Mouse (Mus musculus) thymus, postnatal 10 days (tissue): ENCODE measurements around the gene Hoxa13.

Source experiments
- DNase-seq, 2 experiments: peaks; one replicate each; pipeline ENCODE4 v3.0.0; 2021; ENCODE audit warnings: low spot score in 2 of 2

The Hoxa13 gene

DNA sequence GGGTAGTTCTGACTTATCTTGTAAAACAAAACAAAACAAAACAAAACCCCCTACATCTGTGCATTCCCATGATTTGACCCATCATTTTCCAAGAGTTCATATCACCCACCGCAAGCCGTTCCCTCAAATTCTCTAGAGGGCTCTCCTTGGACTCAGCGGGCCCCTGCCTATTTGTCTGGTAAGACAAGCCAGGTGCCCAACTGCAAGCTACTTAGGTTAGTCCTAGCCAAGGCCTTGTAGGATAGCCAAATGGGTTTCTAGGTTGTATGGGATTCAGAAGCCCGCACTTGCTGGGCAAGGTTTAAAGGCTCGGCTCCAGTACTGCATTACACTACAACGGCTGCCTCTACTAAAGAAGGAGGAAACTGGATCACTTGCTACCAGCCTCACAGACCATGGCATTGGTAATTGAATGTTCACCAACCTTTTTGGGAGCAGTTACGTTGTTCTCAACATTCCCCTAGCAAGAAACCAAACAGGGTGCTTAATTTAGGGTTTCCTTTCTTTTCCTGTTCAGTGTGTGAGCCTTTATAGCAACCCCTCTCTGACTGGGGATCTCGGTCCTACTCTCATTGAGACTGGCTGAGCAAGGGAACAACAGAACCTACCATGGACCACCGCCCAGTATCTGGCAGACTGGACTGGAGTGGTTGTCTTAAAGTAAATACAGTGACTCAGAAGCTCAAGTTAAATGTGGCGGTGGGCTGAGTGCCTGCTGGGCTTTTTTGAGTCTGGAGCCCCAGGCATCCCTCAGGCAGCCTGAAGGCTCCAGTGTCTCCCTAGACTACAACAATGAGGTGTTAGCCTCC lies 23.1 kb downstream of the Hoxa13 start:
- no peak for DNase-seq

DNA sequence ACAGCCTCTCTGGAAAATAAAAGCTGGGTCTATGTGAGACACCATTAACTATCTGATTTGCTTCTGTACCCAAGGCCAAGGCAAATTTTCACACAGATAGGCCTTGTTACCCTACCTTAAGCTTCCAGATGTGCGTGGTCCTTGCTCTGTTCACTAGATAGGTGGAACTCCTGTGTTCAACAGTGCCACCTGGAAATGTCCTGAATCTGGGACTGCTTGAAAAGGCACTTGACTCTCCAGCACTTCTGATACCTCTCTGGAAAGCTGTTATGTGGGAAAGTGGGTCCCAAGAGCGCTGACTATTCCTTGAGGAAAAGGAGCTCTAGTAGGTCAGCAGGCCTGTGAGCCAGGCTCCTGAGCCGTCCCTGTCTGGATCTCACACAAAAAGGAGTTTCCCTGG lies 23.9 kb downstream of the Hoxa13 start:
- no peak for DNase-seq

DNA sequence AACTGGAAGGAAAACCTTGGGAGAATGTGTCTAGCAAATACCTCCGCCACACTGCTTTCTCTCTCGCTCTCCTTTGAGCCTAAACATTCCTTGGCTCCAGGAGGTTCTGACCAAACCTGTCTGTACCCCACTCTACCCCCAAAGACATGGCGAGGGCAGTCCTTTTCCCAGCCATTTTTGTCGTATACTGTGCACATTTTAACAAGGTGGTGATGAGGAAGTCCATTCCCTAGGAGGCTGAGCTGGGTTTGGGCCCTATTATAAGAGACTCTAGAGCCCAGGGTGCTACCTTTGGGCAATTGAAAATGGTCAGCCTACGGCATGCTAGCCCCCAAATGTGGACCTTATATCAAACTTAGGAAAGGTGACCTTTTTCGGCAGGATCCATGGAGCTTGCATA lies 24.8 kb downstream of the Hoxa13 start:
- no peak for DNase-seq

DNA sequence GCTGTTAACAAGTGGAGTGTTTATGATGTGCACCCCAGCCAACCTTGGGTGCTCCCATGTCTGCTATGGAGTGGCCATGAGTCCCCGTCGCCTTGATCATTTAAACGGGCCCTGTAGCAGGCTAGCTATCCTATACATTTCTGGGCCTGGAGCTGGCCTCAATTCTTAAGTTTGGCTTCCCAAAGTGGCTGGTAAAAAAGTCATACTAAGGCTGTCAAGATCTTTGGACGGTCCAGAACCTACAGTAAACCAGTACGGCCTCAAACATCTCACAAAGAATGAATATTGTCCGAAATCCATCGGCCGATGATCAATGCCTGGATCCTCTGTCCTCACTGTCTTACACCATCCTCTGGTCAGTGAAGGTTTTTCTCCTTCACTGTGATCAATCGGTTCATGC lies 25.4 kb downstream of the Hoxa13 start:
- no peak for DNase-seq

DNA sequence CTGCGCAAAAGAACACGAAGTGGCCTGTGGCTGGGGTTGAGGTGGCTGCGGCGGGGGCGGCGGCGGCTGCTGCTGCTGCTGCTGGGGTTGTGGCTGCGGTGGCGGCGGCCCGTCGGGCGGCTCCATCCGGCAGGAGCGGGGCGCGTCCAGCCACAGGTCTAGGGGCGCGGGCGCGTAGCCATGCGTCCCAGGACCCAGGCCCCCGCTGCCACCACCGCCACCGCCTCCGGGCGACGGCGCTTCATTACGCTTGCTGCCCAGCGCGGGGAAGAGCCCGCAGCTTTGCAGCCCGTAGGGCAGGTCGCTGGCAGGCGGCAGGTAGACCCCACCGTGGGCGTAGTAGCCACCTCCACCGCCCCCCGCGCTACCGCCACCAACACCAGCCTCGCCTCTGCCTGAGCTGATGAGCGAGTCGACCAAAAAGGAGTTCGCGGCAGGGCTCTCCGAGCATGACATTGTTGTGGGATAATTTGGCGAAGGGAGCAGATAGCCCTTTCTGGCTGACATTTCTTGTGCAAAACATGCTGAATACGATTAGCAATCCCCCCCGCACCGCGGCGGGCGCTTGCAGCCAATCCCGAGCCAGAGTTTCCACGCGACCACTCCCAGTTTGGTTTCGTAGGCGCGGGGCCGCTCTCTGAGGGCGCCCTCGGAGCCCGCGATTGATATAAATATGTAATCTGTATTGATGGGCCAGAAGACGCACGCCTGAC lies 26.1 kb downstream of the Hoxa13 start:
- DNase-seq = no peak

DNA sequence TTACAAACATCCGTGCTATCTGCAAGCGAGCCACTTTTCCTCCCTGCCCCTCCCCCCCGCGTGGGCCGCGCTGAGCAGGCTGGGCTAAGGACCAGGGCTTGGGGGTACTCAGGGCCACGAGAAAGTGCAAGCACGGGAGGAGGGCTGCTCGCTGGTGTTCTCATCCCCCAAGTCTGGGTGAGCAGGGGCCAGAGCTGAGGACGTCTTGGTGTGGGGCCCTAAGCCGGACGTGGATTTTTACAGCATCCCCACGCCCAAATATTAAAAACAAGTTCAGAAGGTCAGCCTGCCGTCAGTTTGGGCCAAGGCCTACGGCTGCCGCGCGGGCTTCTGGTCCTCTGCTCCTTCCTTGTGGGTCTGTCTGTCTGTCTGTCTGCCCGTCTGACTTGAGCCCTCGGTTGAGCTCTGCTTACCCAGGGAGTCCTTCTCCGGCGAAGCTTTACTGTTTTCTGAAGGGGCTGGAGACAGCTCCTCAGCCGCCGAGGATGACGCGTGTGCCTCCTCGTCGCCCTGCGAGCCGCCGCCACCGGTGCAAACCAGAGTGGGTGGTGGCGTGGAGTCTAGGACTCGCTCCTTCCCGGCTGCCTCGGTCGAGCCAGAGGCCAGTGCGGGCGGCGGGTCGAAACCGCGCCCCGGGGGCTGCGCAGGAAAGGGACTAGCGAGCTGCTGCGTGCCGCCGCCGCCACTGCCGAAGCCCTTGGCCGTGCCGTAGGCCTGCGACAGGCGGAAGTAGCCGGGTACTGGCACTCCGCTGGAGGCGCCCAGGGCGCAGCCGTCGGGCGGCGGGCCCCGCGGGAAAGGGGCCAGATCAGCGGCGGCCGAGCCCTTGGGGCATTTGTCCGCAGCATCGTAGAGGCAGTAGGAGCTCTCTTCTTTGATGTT lies 26.9 kb downstream of the Hoxa13 start:
- DNase-seq = no peak

DNA sequence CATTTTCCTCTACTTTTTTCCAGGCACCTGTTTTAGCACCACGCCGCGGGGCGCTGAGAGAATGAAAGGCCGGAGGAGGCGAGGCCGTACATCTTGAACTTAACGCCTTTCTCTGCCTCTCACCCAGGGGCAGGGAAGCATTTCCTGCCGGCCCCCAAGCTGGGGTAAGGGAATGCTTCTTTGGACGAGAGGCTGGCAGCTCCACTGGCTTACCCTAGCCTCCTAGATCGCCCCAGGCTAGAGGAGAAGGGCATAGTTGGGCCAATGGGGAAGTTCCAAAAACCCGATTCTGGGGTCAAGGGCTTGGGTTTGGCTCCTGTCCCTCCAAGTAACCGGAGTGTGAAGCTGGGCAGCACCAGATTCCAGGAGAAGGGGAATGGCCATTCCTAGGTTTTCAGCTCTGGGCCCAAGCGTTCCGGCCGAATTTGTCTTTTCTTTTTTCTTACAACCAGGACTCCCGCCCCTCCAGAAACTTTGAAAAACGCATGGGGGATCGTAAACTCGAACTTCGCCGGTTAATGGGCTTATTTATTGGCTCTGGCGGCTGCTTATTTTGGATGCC lies 27.6 kb downstream of the Hoxa13 start:
- no peak for DNase-seq

DNA sequence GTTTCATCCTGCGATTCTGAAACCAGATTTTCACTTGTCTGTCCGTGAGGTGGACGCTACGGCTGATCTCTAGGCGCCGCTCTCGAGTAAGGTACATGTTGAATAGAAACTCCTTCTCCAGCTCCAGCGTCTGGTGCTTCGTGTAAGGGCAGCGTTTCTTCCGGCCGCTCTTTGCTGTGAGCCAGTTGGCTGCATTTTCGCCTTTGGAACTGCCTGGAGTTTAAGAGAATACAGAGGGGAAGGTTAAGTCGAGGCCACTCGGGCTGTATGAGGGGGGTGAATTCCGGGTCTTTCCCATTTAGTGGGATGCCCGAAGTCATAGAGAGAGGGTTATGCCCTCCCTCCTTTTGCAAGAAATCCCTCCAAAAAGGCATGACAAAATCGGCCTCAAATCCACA lies 28.1 kb downstream of the Hoxa13 start:
- no peak for DNase-seq

DNA sequence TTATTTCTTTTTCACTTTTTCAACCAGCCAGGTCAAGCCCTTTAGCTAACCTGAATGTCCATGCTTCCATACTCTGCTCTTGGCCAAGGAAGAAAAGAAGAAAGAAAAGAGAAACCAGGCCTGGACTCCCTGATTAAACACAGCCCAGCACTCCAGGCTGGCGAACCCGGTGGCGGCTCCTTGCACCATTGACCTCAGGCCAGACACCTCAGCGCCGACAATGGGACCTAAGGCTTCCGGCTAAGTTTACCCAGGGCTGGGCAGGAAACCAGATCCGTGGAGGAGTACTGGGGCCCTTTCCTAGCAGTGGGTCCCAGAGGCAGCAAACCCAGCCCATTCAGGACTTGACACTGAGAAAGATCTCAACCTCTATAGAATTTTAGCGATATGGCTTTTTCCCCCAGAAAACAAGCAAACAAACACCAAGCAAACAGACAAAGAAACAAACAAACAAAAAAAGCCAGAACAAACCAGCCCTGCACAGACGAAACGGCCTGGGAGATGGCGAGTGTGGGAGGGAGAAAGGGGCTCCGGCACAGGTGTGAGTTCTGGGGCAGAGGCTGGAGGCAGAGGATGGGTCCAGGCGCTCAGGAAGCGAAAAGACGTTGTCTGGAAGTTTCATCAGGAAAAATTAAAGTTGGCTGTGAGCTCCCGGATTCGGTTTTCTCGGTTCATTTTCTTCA lies 28.7 kb downstream of the Hoxa13 start:
- DNase-seq = no peak

DNA sequence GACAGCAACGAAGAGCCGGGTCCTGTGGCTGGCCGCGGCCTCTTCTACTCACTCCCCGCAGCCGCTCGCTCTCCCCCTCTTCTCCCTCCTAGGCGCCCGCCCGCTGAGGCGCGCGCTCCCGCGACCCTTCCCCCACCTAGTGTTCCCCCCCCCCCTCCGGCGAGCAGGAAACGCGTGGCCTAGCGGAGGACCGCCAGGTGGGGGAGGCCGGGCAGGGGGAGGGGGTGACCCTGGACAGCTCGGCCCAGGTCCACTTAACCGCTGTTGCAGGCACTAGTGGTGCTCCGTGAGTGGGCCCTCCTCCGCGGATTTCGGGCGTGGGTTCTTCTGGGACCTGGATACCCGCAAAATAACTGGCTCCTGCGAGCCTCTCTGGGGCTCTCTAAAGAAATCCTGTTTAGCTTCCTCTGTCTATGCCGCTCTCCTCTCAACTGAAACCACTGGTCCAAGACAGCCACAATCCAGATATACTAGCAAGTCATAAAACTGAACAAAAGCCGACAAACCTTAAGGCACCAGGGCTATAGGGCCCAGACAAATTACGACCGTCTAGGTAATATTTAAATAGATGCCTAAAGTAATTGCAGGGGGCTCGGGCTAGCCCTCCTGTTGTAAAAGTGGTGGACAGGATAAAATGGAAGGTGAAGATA lies 30.0 kb downstream of the Hoxa13 start, which contains the start of gene Hoxa9:
Gene Hoxa9 (minus strand): TSS at position 574 of the 650 bp plus-strand sequence.
- no peak for DNase-seq

DNA sequence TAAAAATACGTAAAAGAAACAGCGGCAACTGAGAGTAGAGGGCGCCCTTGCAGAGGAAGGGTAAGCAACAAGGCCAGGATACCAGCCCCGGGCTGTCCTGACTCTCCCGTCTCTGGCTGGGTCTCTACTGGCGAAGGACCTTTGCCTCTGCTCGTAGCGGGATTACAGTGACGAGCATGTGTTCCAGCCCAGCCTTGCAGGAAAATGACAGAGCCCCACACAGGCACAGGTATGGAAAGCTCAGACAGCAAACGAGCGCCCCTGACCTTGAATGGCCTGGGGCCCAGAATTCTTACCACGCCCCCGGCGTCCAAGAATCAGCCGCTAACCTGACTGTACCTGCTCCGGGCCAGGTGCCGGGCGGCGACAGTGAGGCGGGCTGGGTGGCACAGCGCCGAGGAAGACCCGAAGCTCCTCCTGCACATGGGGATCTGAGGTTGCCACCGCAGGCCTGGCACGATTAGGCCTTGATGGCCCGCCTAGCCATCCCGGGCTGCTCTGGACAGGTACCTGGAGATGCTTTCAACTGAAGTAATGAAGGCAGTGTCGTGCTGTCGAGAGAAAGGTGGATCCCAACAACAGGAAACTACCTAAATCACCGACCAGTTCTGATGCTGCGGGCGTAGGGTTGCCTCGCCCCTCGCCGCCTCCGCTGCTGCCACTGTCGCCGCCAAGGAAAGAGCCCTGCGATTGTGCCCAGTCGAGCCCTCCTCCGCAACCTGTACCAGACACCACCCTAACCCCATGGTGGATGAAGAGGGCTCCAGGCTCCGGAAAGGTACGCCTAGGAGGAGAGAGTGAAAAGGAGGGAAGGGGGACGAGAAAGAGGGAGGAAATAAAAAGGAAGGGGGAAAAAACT lies 30.9 kb downstream of the Hoxa13 start:
- no peak for DNase-seq

DNA sequence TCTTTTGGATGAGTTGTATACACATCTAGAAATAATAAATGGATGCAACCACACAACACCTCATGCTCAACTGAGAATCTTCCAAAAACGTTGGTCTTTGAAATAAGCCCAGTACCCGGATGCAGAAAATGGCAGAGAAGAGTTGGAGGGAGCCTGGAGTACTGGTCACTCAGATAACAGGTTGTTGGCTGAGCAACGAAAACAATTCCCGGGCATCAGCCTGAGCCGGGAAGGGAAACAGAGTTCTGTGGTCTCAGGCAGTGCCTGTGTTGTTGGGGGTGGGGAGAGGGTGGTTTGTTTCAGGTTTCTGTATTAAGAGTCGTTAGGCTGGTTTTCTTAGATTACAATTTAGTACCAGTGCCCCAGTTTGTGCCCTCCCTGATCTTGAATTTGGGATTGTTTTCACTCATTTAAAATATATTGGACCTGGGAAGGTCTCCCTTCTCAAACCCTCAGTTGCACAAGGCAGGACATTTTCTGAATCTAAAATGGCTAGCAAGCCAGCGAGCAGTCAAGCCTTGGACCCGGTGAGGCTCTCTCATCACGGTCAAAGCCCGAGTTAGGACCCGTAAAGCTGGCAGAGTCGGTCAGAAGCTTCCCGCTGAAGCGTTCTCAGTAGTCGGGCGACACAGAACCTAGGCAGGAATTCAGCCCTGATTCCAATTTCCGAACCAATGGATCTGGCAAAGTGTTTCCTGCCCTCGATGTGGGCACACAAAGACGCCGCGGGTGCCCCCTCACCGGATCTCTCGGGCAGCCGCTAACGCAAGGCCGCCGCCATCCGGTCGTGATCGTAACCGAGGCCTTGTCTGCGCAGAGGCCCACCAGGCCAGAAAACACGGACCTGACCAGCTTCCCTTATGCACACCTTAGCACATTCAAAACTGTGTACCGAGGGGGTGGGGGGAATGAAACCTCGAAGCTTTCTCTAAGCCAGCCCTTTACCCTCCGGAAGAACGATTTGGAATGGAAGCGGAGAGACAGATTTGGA lies 31.9 kb downstream of the Hoxa13 start:
- DNase-seq = no peak

DNA sequence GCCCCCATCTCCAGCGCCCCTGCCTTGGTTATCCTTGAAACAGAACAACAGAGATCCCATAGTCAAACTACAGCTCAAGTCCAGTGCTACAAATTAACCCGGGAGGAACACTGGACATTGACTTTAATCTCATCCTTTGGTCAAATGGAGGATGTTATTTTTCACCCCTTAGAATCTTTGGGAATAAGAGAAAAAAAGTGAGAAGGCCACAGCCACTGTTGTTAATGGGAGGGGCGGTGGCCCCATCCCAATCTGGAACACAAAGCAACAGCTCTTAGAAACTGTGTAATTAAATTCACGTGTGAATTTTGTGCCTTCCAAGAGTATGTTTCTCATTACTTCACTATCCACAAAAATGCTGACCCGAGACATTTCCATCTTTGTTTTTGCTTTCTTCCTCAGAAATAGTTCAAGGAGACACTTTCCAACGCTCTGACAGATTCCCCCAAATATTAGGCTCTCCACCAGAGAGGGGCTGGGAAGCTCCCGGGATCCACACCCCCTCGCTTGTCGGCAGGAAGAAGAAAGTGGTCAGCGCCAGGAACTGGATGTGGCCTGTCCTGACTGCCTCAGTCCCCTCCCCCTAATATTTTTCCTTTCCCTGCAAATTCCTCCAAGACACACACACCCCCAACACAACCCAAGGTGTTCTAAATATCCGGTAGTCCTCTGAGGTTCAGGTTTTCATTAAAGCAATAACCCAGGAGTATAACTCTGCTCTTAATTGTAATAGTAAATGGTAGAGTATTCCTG lies 33.0 kb downstream of the Hoxa13 start:
- no peak for DNase-seq

DNA sequence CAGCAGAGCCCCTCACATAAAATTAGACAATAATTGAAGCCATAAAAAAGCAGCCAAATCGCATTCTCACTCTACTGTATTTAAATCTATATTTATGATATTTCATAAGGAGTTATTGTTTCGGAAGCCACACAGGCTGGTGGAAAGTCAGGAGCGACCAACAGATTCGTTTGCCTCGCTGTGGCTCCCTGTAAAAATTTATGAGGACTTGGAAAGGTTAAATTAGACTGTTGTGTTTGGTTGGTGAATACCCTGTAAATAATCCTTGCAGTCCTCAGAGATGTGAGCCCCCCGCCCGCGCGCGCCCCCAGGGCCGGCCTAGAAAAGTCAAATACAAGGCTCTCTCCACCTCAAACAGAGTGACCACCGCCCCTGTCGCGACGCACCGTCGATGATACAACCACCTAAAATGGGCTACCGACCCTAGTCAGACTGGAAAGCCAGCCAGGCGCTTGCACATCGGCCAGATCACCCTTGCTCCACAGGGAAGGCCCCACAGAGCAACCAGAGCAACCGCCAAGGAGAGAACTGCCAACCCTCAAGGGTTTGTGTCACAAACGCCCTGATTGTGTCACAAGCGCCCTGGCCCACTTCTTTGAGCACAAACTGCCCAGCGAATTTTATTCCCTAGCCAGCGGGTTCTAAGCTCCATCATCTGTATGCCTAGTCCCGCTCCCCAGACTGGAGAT lies 34.0 kb downstream of the Hoxa13 start:
- DNase-seq = no peak

DNA sequence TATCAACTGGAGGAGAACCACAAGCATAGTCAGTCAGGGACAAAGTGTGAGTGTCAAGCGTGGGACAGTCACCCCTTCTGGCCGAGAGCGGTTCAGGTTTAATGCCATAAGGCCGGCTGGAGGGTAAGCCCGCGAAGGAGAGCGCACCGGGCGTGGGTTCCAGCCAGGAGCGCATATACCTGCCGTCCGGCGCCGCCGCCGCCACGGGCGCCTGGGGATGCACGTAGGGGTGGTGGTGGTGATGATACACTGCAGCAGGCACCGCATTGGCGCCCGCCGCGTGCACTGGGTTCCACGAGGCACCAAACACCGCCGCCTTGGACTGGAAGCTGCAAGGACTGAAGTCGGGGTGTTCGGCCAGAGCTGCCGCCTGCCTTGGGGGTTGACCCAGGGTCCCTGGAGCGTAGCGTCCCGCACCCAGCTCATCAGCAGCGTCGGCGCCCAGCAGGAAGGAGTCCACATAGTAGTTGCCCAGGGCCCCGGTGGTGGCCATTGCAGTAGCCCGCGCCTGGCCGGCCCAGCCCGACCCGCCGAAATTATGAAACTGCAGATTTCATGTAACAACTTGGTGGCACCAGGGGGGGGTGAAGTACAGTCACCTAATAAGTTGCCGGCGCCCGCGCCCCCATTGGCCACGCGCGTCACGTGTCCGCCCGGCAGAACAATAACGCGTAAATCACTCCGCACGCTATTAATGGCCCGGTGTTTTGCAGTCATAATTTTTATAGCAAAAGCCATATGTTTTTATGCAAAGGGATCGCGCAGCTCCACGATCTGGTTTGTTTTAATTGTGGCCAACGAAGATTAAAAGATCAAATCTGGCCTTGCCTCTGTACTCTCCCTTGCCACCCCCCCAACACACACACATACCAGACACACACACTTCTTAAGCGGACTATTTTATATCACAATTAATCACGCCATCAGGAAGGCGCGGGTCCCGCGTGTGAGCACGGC lies 34.8 kb downstream of the Hoxa13 start:
- no peak for DNase-seq
